Mouse (Mus musculus) liver, adult (tissue): ENCODE data around the gene Tmem150a.
A peak's percentile ranks its signal among the peaks of the same experiment; 100 is the strongest.

Experiments
- GATA4 ChIP-seq: IDR thresholded peaks from 2 replicates; pipeline ENCODE4 v1.6.1; 2014; ENCODE audit warnings: mild to moderate bottlenecking, low read length; ENCODE audit not compliant: insufficient replicate concordance

Gene Tmem150a

DNA sequence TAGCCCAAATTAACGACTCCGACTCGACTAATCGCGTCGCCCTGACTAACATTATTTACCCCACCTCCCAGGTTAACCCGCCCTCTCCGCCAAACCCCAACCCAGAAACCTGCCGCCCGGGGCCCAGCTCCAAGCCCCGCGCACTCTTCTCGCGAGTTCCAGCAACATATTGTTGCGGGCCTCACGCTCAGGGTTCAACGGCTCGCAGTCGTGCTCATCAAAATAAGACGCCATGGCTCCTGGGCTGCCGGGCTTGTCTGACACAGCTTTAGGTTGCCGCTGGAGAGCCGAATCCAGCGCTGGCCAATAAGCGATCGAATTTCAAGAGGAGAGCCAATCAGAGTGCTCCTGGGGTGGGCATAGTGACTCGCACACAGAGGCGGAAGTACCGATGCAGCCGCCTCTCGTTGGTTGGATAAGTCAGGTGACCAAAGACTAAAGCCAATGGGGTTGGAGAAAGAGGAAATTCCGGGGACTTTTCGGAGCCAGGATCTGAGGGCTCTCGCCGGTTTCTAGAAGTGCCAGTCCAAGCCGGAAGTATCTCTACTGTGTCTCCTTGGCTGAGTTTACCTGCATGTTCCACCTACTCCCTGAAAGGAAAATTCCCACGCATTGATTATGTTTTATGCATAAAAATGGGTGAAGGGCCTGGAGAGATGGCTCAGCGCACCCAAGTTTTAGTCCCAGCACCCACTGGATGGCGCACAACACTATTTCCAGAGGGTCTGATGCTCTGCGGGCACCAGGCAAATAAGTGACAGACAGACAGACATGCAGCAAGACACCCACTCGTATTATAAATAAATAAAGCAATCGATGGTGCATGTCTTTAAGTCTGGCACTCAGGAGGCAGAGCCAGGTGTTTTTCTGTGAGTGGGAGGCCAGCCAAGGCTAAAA, 7.1 kb downstream of the Tmem150a start:
- no peak for TF ChIP-seq GATA4

DNA sequence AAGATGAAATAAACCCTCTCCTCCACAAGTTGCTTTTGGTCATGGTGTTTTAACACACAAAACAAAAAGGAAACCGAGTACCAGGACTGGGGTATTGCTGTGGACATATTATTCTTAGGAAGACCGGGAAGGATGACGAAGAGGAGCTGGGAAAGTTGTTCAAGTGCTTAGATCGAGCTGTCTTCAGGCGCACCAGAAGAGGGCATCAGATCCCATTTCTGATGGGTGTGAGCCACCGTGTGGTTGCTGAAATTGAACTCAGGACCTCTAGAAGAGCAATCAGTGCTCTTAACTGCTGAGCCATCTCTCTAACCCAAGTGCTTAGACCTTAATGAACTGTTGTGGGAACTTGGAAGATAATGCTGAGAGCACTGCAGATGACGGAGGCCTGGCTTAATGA, 8.8 kb downstream of the Tmem150a start:
- no peak for TF ChIP-seq GATA4

GRCm38 (mm10) chr6:72364985-72365384, 9.7 kb downstream of the Tmem150a start:
- TF ChIP-seq GATA4, result no peak

DNA sequence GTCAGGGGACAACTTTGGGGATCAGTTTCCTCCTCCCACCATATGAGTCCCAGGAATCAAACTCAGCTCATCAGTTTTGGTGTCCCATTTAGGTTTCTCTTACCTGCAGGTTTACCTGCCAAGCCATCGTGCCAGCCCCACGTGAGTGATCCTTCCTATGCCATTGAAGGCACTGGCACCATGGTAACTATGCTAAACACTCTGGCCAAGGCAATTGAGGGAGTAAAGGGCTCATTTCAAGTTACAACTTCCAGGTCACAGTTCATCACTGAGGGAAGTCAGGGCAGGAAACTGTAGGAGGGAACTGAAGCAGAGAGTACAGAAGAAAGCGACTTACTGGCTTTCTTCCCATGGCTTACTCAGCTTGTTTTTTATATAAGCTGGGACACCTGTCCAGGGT, 11.1 kb downstream of the Tmem150a start:
- TF ChIP-seq GATA4, result no peak

GRCm38 (mm10) chr6:72366844-72367443, 11.7 kb downstream of the Tmem150a start, which contains the start of gene Rnf181:
Gene Rnf181, minus strand, starts transcription at chr6:72366956.
- no peak for TF ChIP-seq GATA4

GRCm38 (mm10) chr6:72367460-72367974, 12.3 kb downstream of the Tmem150a start:
- TF ChIP-seq GATA4, result no peak

- TF ChIP-seq GATA4, result no peak
Measured at GRCm38 (mm10) chr6:72369557-72369956, 14.3 kb downstream of the Tmem150a start.

GRCm38 (mm10) chr6:72370091-72370490, 14.8 kb downstream of the Tmem150a start:
- TF ChIP-seq GATA4, result no peak

GRCm38 (mm10) chr6:72371147-72371546, 15.9 kb downstream of the Tmem150a start:
- 0 out of 2 replicates have a peak, but pooled peaks have one; percentile 5 for TF ChIP-seq GATA4

GRCm38 (mm10) chr6:72371571-72371970, 16.3 kb downstream of the Tmem150a start:
- no peak for TF ChIP-seq GATA4

DNA sequence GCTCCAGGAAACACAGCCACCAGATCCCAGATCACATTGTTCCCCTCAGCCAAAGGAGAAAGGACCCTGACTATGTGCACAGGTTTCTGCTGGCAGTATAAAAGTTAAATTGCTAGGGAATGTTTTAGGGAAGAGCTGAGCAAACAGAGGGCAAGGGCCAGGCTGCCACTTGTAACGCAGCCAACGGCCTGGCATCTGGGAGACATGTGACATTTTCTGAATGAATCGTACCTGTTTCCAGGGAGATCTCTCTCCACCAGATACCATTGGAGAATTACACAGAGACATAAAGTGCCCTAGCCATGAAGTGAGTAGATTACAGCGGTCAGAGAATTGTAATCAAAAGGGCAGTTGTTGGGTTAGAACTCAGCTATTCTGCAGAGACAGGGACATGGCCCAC, 17.9 kb downstream of the Tmem150a start:
- no peak for TF ChIP-seq GATA4

GRCm38 (mm10) chr6:72374206-72374605, 19.0 kb downstream of the Tmem150a start:
- TF ChIP-seq GATA4, result peak; percentile 28; the same call in 1 of the 2 replicates

- TF ChIP-seq GATA4, result no peak
Measured at GRCm38 (mm10) chr6:72374820-72375563, 19.7 kb downstream of the Tmem150a start.

- TF ChIP-seq GATA4, result no peak
Measured at GRCm38 (mm10) chr6:72378510-72379234, 23.4 kb downstream of the Tmem150a start.

GRCm38 (mm10) chr6:72379377-72380130, 24.3 kb downstream of the Tmem150a start:
- TF ChIP-seq GATA4, result no peak
